Mouse (Mus musculus) mouse embryonic stem cell (cell line): ENCODE results near the gene Grik4.

ENCODE experiments used
- in situ Hi-C, 2 experiments: fragments of 300-500 bp; cut with MboI; formaldehyde crosslinking; loops; 1 replicate in 1 of 2; 3 replicates in 1 of 2; pipeline ENCODE4 v1.14.3; 2019 to 2020; ENCODE audit warnings: low sequenced_read_pairs in 2 of 2, low pct_unique_long_range_greater_than_20kb in 1 of 2, mixed read lengths in 1 of 2; ENCODE audit not compliant: unreplicated experiment in 1 of 2

Grik4 gene

GRCm38 (mm10) chr9:42504559-42504958 is 439.7 kb downstream of the Grik4 start:
- in situ Hi-C loops, result no loop called here

- in situ Hi-C loops, result no loop called here
Observed at GRCm38 (mm10) chr9:42503709-42504108, 440.6 kb downstream of the Grik4 start.

- in situ Hi-C loops, result no loop called here
Observed at GRCm38 (mm10) chr9:42496296-42496695, 448.0 kb downstream of the Grik4 start.

GRCm38 (mm10) chr9:42491780-42492179 is 452.5 kb downstream of the Grik4 start:
- in situ Hi-C loops, result no loop called here

GRCm38 (mm10) chr9:42490589-42491382 is 453.5 kb downstream of the Grik4 start:
- in situ Hi-C loops, result no loop called here

GRCm38 (mm10) chr9:42488071-42488470 is 456.2 kb downstream of the Grik4 start:
- in situ Hi-C loops, result no loop called here

- in situ Hi-C loops, result no loop called here
Observed at GRCm38 (mm10) chr9:42486913-42487312, 457.4 kb downstream of the Grik4 start.

- in situ Hi-C loops, result no loop called here
Observed at GRCm38 (mm10) chr9:42484667-42485066, 459.6 kb downstream of the Grik4 start.

- in situ Hi-C loops, result no loop called here
Observed at GRCm38 (mm10) chr9:42482944-42483343, 461.3 kb downstream of the Grik4 start.

- in situ Hi-C loops, result no loop called here
Observed at GRCm38 (mm10) chr9:42476166-42476565, 468.1 kb downstream of the Grik4 start.

GRCm38 (mm10) chr9:42474244-42474643 is 470.0 kb downstream of the Grik4 start:
- in situ Hi-C loops, result no loop called here

- in situ Hi-C loops, result no loop called here
Observed at GRCm38 (mm10) chr9:42471921-42472747, 472.2 kb downstream of the Grik4 start.

GRCm38 (mm10) chr9:42471214-42471613 is 473.1 kb downstream of the Grik4 start:
- in situ Hi-C loops, result no loop called here

GRCm38 (mm10) chr9:42469323-42469722 is 475.0 kb downstream of the Grik4 start:
- in situ Hi-C loops, result no loop called here

- in situ Hi-C loops, result no loop called here
Observed at GRCm38 (mm10) chr9:42468360-42468759, 475.9 kb downstream of the Grik4 start.
